Mouse (Mus musculus) midbrain, postnatal 0 days (tissue): ENCODE data around the gene Fgfbp3. TPM values are rescaled to one million over a fixed set of nuclear protein-coding genes. Genes with fewer than 3 reads are reported as not detected.

Source experiments
- ATAC-seq: fragments of 200-750 bp; cut with Nextera tagmentation; 2 replicates; pipeline ENCODE4 v1.8.0; 2017; ENCODE audit warnings: moderate number of reproducible peaks, mild to moderate bottlenecking, moderate TSS enrichment, moderate library complexity; ENCODE audit not compliant: low FRiP score
- DNase-seq: peaks from one replicate; pipeline ENCODE4 v3.0.0-alpha.2; 2015; ENCODE audit warnings: low spot score
- H3K27ac ChIP-seq: fragments of 300-500 bp; sonication (generic); 2 replicates; pipeline ENCODE4 v1.5.1; 2014; ENCODE audit warnings: low read depth, mild to moderate bottlenecking, low read length, mixed read lengths
- H3K27me3 ChIP-seq: fragments of 300-500 bp; sonication (generic); 2 replicates; pipeline ENCODE4 v1.6.1; 2014; ENCODE audit warnings: low read length, control low read depth, mixed read lengths; ENCODE audit not compliant: insufficient read depth
- H3K36me3 ChIP-seq: fragments of 300-500 bp; sonication (generic); 2 replicates; pipeline ENCODE4 v1.6.1; 2014; ENCODE audit warnings: low read length, control low read depth, mixed read lengths; ENCODE audit not compliant: insufficient read depth
- H3K4me1 ChIP-seq: fragments of 300-500 bp; sonication (generic); 2 replicates; pipeline ENCODE4 v1.6.1; 2014; ENCODE audit warnings: mild to moderate bottlenecking, control low read depth, antibody characterized with exemption, low read length, mixed read lengths; ENCODE audit not compliant: insufficient read depth
- H3K4me2 ChIP-seq: fragments of 300-500 bp; sonication (generic); 2 replicates; pipeline ENCODE4 v1.6.1; 2014; ENCODE audit warnings: low read depth, mild to moderate bottlenecking, low read length, mixed read lengths; ENCODE audit not compliant: poor library complexity, severe bottlenecking
- H3K4me3 ChIP-seq: fragments of 300-500 bp; sonication (generic); 2 replicates; pipeline ENCODE4 v1.5.1; 2014; ENCODE audit warnings: low read depth, mild to moderate bottlenecking, low read length, moderate library complexity
- H3K9ac ChIP-seq: fragments of 300-500 bp; sonication (generic); replicated peaks from 2 replicates; pipeline ENCODE4 v1.6.1; 2014; ENCODE audit warnings: mild to moderate bottlenecking, low read length, moderate library complexity, mixed read lengths; ENCODE audit not compliant: poor library complexity, severe bottlenecking
- H3K9me3 ChIP-seq: fragments of 300-500 bp; sonication (generic); 2 replicates; pipeline ENCODE4 v1.6.1; 2016; ENCODE audit warnings: low read length, control low read depth
- CTCF ChIP-seq: IDR thresholded peaks from 2 replicates; pipeline ENCODE4 v1.5.1; 2016; ENCODE audit warnings: antibody characterized with exemption, mild to moderate bottlenecking
- WGBS: fragments of 180-500 bp; shearing (Covaris S2); extraction: QIAGEN DNeasy Blood & Tissue Kit; methylation state at CpG from one replicate; pipeline ENCODE4 v1.1.7; 2014; 5-methylcytosine and 5-hydroxymethylcytosine counted together
- polyA plus RNA-seq: library from polyadenylated mRNA; unstranded; fragments of >200 nt; fragmentation: Nextera tagmentation; extraction: Ambion mirVana; gene quantifications from 2 replicates; pipeline ENCODE4 v1.2.1, GENCODE M21; 2015
- total RNA-seq: library from RNA; depleted of rRNA; stranded (reverse); fragments of >200 nt; gene quantifications from 2 replicates; pipeline ENCODE4 v1.2.3, GENCODE M21; 2014

The Fgfbp3 gene
- total and polyA plus RNA-seq, 2 experiments from 2014 or later, result 30.4 to 30.5 TPM

GRCm38 (mm10) chr19:36916876-36917389 lies 2.5 kb downstream of the Fgfbp3 start:
- no peak for ATAC-seq
- no peak overlapping the region for H3K27ac ChIP-seq
- H3K4me1 ChIP-seq, result peaks cover 2% of the 10 kb centered on the region; the same call in 1 of the 2 replicates
- no peak overlapping the region for H3K4me3 ChIP-seq
- no peaks in the 10 kb centered on the region for H3K27me3 ChIP-seq
- no peak for DNase-seq
- H3K36me3 ChIP-seq, result no peaks in the 10 kb centered on the region
- no peak for TF ChIP-seq CTCF
- H3K9ac ChIP-seq, result no peak overlapping the region
- H3K9me3 ChIP-seq, result no peaks in the 10 kb centered on the region
- no peak overlapping the region for H3K4me2 ChIP-seq
- WGBS, result 90% methylated on average over 1 of the region's 1 CpGs

- Histone ChIP-seq H3K27ac (no peak overlapping the region), H3K4me2 (no peak overlapping the region), H3K9me3 (no peaks in the 10 kb centered on the region), H3K27me3 (no peaks in the 10 kb centered on the region), H3K9ac (no peak overlapping the region), H3K4me3 (no peak overlapping the region), H3K36me3 (no peaks in the 10 kb centered on the region), H3K4me1 (peaks cover 2% of the 10 kb centered on the region; the same call in 1 of the 2 replicates)
- peak; percentile 42 for DNase-seq
- no peak for TF ChIP-seq CTCF
- ATAC-seq, result no peak
- 76% methylated on average over 4 of the region's 4 CpGs for WGBS
Measured at GRCm38 (mm10) chr19:36916206-36916605, 3.2 kb downstream of the Fgfbp3 start.

- DNase-seq, result no peak
- Histone ChIP-seq H3K9ac (no peak overlapping the region), H3K4me2 (no peak overlapping the region), H3K4me1 (no peaks in the 10 kb centered on the region), H3K4me3 (no peak overlapping the region), H3K9me3 (no peaks in the 10 kb centered on the region), H3K27me3 (no peaks in the 10 kb centered on the region), H3K36me3 (no peaks in the 10 kb centered on the region), H3K27ac (no peak overlapping the region)
- 88% methylated on average over 7 of the region's 7 CpGs for WGBS
- no peak for TF ChIP-seq CTCF
- ATAC-seq, result no peak
Measured at GRCm38 (mm10) chr19:36913064-36913463, 6.4 kb downstream of the Fgfbp3 start.

GRCm38 (mm10) chr19:36910424-36911045 lies 8.9 kb downstream of the Fgfbp3 start:
- H3K9ac ChIP-seq, result no peak overlapping the region
- H3K4me3 ChIP-seq, result no peak overlapping the region
- no peaks in the 10 kb centered on the region for H3K36me3 ChIP-seq
- no peak for TF ChIP-seq CTCF
- ATAC-seq, result peak; percentile 87
- no peaks in the 10 kb centered on the region for H3K4me1 ChIP-seq
- 9% methylated on average over 12 of the region's 12 CpGs for WGBS
- no peak overlapping the region for H3K4me2 ChIP-seq
- no peaks in the 10 kb centered on the region for H3K9me3 ChIP-seq
- DNase-seq, result peak; percentile 82
- no peaks in the 10 kb centered on the region for H3K27me3 ChIP-seq
- H3K27ac ChIP-seq, result no peak overlapping the region

GRCm38 (mm10) chr19:36909676-36910292 lies 9.6 kb downstream of the Fgfbp3 start:
- Histone ChIP-seq H3K27ac (no peak overlapping the region), H3K9ac (no peak overlapping the region), H3K27me3 (no peaks in the 10 kb centered on the region), H3K36me3 (no peaks in the 10 kb centered on the region), H3K4me2 (no peak overlapping the region), H3K4me3 (no peak overlapping the region), H3K4me1 (no peaks in the 10 kb centered on the region), H3K9me3 (no peaks in the 10 kb centered on the region)
- DNase-seq (peak; percentile 71), ATAC-seq (no peak)
- WGBS, result 23% methylated on average over 9 of the region's 9 CpGs
- TF ChIP-seq CTCF, result peak; percentile 73

GRCm38 (mm10) chr19:36909150-36909549 lies 10.3 kb downstream of the Fgfbp3 start:
- 84% methylated on average over 3 of the region's 3 CpGs for WGBS
- no peaks in the 10 kb centered on the region for H3K36me3 ChIP-seq
- no peak for TF ChIP-seq CTCF

More at GRCm38 (mm10) chr19:36909150-36909549, 10.3 kb downstream of the Fgfbp3 start:
- Histone ChIP-seq H3K27ac (no peak overlapping the region), H3K27me3 (no peaks in the 10 kb centered on the region), H3K9me3 (no peaks in the 10 kb centered on the region), H3K4me1 (no peaks in the 10 kb centered on the region), H3K4me2 (no peak overlapping the region), H3K9ac (no peak overlapping the region), H3K4me3 (no peak overlapping the region)
- ATAC-seq (no peak), DNase-seq (no peak)
